12 mouse cellular contexts compared by ENCODE assay signal in genomic region chr5:127483955-127484659, GRCm38 (mm10).
DNase-seq lines count a peak whose midpoint lies in the region; ATAC-seq and TF ChIP-seq lines count a peak whose summit lies in the region.
"Had no signal": no experiment of that assay in that cellular context is flagged by ENCODE, and none has a peak within 500 bp of the region (broad histone marks: within the 10 kb centered on the region; RNA-seq: fewer than 3 reads in every experiment).

No protein-coding gene starts in this region.

- no peaks in the 10 kb centered on the region; the same call in 1 of the 2 replicates for H3K9me3 ChIP-seq in kidney, embryonic 14.5 days (ENCODE audit: control insufficient read depth, low read length)
- peaks cover 5% of the 10 kb centered on the region; the same call in 1 of the 2 replicates for H3K9me3 ChIP-seq in limb, embryonic 14.5 days (ENCODE audit: control insufficient read depth, low read length)
- peaks cover 6% of the 10 kb centered on the region for H3K9me3 ChIP-seq in heart, embryonic 12.5 days (replicated peaks)

- H3K4me1 ChIP-seq in kidney, embryonic 14.5 days (ENCODE audit: control insufficient read depth, insufficient read depth, low read length) = no peaks in the 10 kb centered on the region
- H3K4me1 ChIP-seq in limb, embryonic 14.5 days (ENCODE audit: control insufficient read depth, insufficient read depth, low read length) = peaks cover 23% of the 10 kb centered on the region
- peaks cover 7% of the 10 kb centered on the region; the same call in 1 of the 2 replicates for H3K4me1 ChIP-seq in heart, embryonic 12.5 days (replicated peaks)

- H3K4me2 ChIP-seq in kidney, embryonic 14.5 days (replicated peaks; ENCODE audit: low read depth, low read length) = peak overlapping the region; percentile 15; the same call in 1 of the 2 replicates
- peak overlapping the region; percentile 33 for H3K4me2 ChIP-seq in limb, embryonic 14.5 days (replicated peaks; ENCODE audit: low read depth, low read length, severe bottlenecking)
- H3K4me2 ChIP-seq in heart, embryonic 12.5 days = no peak overlapping the region

- ATAC-seq in kidney, embryonic 14.5 days (ENCODE audit: low FRiP score, low TSS enrichment) = no peak
- ATAC-seq in limb, embryonic 14.5 days (ENCODE audit: low FRiP score, low read depth) = peak; percentile 66
- ATAC-seq in heart, embryonic 12.5 days (ENCODE audit: insufficient number of reproducible peaks, low FRiP score) = no peak

- no peaks in the 10 kb centered on the region for H3K36me3 ChIP-seq in kidney, embryonic 14.5 days (ENCODE audit: control insufficient read depth, insufficient read depth, low read length)
- no peaks in the 10 kb centered on the region for H3K36me3 ChIP-seq in limb, embryonic 14.5 days (ENCODE audit: control insufficient read depth, insufficient read depth, low read length)
- no peaks in the 10 kb centered on the region for H3K36me3 ChIP-seq in heart, embryonic 12.5 days

- WGBS in kidney, embryonic 14.5 days = 17% methylated on average over 8 of the region's 8 CpGs
- 11% methylated on average over 8 of the region's 8 CpGs for WGBS in limb, embryonic 14.5 days
- WGBS in heart, embryonic 12.5 days = 60% methylated on average over 8 of the region's 8 CpGs

- H3K27me3 ChIP-seq in kidney, embryonic 14.5 days (ENCODE audit: control insufficient read depth, insufficient read depth, low read length) = no peaks in the 10 kb centered on the region
- no peaks in the 10 kb centered on the region for H3K27me3 ChIP-seq in limb, embryonic 14.5 days (ENCODE audit: control insufficient read depth, insufficient read depth, low read length)
- H3K27me3 ChIP-seq in heart, embryonic 12.5 days (replicated peaks) = 0 out of 2 replicates have a peak, but pooled peaks cover 3% of the 10 kb centered on the region

- no peak overlapping the region for H3K9ac ChIP-seq in kidney, embryonic 14.5 days (ENCODE audit: low read depth, low read length)
- no peak overlapping the region for H3K9ac ChIP-seq in limb, embryonic 14.5 days (ENCODE audit: low read depth, low read length, severe bottlenecking)
- H3K9ac ChIP-seq in heart, embryonic 12.5 days = no peak overlapping the region

- no peak overlapping the region for H3K27ac ChIP-seq in kidney, embryonic 14.5 days (ENCODE audit: low read depth, low read length)
- H3K27ac ChIP-seq in limb, embryonic 14.5 days (replicated peaks; ENCODE audit: low read depth, low read length) = peak overlapping the region; percentile 65; the same call in 1 of the 2 replicates
- no peak overlapping the region for H3K27ac ChIP-seq in heart, embryonic 12.5 days (ENCODE audit: poor library complexity, severe bottlenecking)
- H3K27ac ChIP-seq: left cerebral cortex, adult 2 months had no signal

- DNase-seq in kidney, adult 18-20 months = no peak
- peak; percentile 11 for DNase-seq in Muller cell, postnatal 12 days (ENCODE audit: inconsistent ontology term)
- DNase-seq in embryo, embryonic 9.5 days (ENCODE audit: extremely low spot score) = peak; percentile 18
- peak; percentile 66 for DNase-seq in limb, embryonic 14.5 days (ENCODE audit: low spot score)
- no peak for DNase-seq in heart, postnatal 4 days
- no peak for DNase-seq in spleen, adult 18-20 months
- DNase-seq: adrenal gland, postnatal 14 days; cerebellum, adult 2 months; right cerebral cortex, postnatal 4 days had no signal

- no peak overlapping the region for H3K4me3 ChIP-seq in kidney, embryonic 14.5 days (ENCODE audit: low read length)
- H3K4me3 ChIP-seq in limb, embryonic 14.5 days (replicated peaks; ENCODE audit: low read length) = no peak overlapping the region
- H3K4me3 ChIP-seq in heart, embryonic 12.5 days = no peak overlapping the region
- H3K4me3 ChIP-seq: left cerebral cortex, adult 2 months had no signal

- no peak for TF ChIP-seq POLR2A in limb, embryonic 14.5 days (IDR thresholded peaks at IDR 0.05; ENCODE audit: borderline replicate concordance, extremely low read depth, insufficient read depth, insufficient read length)

Comparison
In these comparisons a context has a peak if more than half of its experiments do, and no peak if none do; other contexts are left out.
1. DNase-seq: peak in Muller cell, postnatal 12 days (single experiment), embryo, embryonic 9.5 days (single experiment) and limb, embryonic 14.5 days (single experiment); none in kidney, adult 18-20 months (single experiment), heart, postnatal 4 days (single experiment) and spleen, adult 18-20 months (0 of 2).